Mouse (Mus musculus): ENCODE results near the gene Fam122a.

Gene Fam122a

DNA sequence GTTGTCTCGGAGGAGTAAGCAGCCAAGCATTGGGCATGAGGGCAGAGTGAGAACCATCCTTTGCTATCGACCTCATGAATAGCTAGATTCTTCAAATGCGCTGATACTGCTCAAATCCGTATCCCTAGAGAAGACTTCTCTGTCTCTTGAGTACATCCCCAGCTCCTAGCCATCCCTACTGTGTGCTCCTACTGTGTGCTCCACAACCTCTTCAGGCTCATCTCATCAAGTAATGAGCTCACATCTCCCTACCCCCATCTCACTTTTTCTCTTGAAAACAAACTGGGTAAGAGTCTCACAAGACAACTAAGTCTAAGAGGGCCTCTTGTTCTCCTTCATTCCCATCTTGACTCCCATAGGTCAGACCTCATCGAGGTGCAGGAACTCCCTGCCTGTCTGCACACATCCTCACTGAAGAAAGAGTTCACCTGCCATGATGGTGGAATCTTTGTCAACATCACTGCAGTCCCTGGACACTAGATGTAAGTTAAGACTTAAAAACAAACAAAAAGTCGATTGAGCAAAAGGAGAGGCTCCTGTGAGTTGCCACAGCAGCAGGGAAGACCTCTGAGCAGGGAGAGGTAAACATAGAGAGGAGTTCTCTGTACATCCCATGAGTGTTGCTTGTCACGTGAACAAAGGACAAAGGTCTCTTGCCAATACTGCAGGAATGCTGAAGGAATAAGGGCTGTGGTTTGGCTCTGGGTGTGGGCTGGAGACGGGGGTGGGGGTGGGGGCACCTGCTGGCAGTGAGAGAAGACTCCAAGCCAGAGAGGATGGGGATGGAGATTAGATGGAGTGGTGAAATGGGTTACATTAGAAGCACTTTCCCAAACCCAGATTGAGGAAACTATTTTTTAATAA, 9.5 kb upstream of the Fam122a start:
- DNase-seq, result no peak

DNA sequence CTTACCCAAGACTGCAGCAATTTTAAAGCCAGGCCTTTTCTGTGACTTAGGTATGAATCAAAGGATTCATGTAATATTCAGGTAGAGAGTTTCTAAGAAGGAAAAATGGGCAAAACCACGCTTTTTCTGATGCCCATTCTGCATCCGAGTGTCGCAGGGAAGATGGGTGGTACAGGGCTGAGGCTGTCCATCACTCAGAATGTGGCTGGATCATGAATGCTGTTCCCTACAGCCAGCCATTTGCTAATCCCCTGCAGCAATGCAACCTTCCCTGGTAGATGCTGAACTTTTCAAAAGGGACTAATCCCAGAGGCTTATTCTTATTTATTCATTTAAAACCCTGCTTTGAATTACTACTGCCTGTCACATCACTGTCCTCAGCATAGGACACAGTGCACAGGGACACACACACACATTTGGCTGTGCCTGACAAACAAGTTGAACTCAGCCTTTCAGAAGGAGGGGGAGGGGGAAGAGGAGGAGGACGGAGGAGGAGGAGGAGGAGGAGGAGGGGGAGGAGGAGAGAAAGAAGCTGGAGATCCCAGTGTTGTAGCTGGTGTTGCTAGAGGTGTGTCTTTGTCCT, 7.5 kb upstream of the Fam122a start:
- DNase-seq, result no peak

- DNase-seq, result no peak
These were observed 3.8 kb upstream of the Fam122a start for GRCm38 (mm10) chr19:24480916-24481315.

- peak; percentile 7 to 40 for DNase-seq
These were observed 695 bp downstream of the Fam122a start for GRCm38 (mm10) chr19:24476461-24476860.

GRCm38 (mm10) chr19:24475281-24475680, 1.9 kb downstream of the Fam122a start:
- no peak for DNase-seq

GRCm38 (mm10) chr19:24472512-24472911, 4.6 kb downstream of the Fam122a start:
- no peak for DNase-seq

DNA sequence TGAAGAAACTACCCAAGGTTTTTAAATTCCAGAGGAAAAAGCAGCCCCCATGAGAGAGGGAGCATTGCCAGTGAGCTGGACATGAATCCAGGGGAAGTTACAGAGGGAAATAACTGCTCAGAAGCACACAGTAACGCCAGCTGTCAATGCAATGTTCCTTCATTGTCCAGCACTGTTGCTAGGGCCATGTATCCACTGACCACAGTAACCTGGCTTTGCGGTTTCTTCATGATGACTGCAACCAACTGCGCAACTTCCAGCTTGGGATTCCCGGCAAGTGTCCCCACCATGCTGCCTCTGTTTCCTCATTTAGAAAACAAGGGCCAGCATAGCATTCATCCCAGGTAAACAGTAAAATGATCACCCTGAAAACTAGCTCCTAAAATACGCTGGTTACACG, 5.6 kb downstream of the Fam122a start:
- DNase-seq, result no peak

- DNase-seq, result no peak
These were observed 7.9 kb downstream of the Fam122a start for GRCm38 (mm10) chr19:24469216-24469615.

GRCm38 (mm10) chr19:24468616-24469015, 8.5 kb downstream of the Fam122a start:
- DNase-seq, result no peak

GRCm38 (mm10) chr19:24463011-24463410, 14.1 kb downstream of the Fam122a start:
- DNase-seq, result no peak

- no peak for DNase-seq
These were observed 20.4 kb downstream of the Fam122a start for GRCm38 (mm10) chr19:24456591-24457231.

DNA sequence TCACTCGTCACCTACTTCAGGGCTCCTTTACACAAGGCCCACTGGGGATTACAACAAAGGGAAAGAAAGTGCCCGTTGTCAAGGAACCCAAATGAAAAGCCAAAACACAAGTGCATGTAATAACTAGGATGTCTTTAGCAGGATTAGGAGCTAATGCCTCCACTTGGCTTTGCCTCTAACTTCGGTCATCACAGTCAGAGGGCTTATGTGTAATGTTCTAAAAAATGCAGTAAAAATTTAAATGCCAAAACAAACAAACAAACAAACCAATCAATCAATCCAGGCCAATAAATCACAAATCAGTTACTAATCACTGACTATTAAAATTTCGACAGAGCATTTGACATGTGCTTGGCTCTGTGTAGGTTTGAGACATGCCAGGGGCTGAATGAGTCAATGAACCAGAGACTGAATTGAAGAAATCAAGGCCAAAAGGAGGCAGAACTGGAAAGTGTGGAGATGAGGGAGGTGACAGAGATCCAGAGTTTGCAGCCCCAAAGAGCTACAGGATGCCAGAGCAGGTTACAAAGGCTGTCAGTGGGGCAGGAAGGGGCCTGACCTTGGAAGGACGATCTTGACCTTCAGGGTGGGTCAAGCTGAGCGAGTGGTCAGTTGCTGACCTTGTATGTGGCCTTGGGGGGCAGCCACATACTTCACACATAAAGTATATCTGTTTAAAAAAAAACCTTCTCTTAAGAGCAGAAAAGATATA, 21.8 kb downstream of the Fam122a start:
- DNase-seq, result no peak

DNA sequence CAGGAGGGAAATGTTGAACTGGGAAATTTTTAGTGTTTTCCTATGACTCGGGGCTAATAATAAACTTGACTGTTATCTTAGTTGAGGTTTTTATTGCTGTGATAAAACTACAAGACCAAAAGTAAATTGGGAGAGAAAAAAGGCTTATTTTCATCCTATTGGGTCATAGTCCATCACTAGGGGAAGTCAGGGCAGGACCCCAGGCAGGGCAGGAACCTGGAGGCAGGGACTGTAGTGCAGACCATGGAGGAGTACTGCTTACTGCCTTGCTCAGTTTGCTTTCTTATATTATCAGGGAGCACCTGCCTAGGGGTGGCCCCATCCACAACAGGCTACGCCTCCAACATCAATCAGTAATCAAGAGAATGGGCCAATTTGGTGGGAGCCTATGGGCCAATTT, 22.7 kb downstream of the Fam122a start:
- no peak for DNase-seq

- no peak for DNase-seq
These were observed 23.8 kb downstream of the Fam122a start for GRCm38 (mm10) chr19:24453379-24453778.

DNA sequence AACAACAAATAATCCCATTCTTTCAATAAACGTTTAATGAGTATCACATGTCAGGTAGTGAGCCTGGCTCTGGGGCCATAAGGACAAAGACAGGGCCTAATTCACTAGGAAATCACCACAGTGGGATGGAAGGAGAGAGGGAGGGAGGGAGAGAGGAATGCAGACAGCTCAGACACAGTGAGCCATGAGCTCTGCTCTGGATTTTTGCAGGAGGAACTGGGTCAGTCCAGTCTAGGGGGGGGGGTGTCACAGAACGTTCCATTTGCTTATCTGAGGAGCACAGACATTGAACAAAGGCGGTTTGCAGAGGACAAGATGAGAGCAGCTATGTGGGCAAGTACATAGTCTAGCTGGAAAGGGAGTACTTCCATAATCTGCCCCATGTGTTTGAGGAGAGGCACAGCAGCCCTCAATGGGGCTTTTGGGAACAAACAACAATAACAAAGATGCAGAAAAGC, 24.7 kb downstream of the Fam122a start:
- no peak for DNase-seq

- DNase-seq, result no peak
These were observed 25.5 kb downstream of the Fam122a start for GRCm38 (mm10) chr19:24451626-24452025.

- no peak for DNase-seq
These were observed 26.4 kb downstream of the Fam122a start for GRCm38 (mm10) chr19:24450740-24451139.

GRCm38 (mm10) chr19:24444322-24444721, 32.8 kb downstream of the Fam122a start:
- no peak for DNase-seq

- no peak for DNase-seq
These were observed 37.4 kb downstream of the Fam122a start for GRCm38 (mm10) chr19:24439715-24440114.

DNA sequence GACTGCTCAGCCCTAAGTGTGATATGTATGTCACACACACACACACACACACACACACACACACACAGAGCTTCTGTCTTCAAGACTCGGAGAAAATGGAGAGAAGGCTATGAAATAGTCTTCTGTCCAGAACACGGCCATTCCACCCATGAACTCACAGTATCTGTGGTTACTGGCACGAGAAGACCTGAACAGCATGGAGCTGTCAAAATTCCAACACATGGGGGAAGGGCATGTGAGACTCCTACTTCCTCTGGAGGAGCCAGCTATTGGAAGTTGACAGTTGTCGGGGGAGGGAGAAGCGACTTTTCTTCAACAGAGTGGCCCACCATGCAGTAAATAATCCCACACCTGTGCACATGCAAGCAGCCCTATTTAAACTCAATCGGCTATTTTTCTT, 42.9 kb downstream of the Fam122a start:
- no peak for DNase-seq

DNA sequence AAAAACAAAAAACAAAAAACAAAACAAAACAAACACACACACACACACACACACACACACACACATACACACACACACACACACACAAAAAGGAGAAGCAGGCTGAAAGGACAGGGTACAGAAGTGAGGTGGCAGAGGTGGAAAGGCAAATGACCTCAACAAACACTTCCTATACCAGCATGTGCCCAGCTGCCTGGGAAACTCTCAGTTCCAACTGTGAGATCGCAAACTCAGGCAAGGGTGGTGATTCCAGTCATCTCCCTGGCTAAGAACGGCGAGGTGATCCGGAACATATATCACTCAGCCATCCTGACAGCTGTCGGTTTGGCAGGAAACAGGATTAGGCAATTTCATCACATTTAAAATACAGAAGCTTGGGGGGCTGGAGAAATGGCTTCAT, 44.7 kb downstream of the Fam122a start:
- DNase-seq, result no peak

GRCm38 (mm10) chr19:24431381-24431780, 45.8 kb downstream of the Fam122a start:
- DNase-seq, result no peak

- no peak for DNase-seq
These were observed 49.1 kb downstream of the Fam122a start for GRCm38 (mm10) chr19:24428011-24428410.
